Mouse (Mus musculus): Measurements from ENCODE around the gene C2cd5.

DNA sequence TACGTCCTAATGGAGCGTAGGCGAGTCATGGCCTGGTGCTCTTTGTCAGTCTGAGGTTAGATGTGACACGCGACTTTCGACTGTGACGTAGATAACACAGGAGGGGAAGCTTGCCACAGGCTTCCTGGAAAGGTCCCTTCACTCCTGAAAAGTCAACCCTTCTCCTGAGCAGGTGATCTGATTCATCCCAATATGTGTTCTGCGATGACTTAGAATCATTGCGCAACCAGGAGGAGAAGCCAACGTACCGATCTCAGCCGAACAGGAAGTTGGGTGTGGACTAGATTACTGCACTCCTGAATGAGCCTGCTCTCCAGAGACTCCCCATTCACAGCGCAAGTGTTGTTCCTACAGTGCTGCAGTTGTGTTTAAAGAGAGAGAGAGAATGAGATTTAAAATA lies 110.4 kb downstream of the C2cd5 start:
- TF ChIP-seq CTCF (IDR thresholded peaks at IDR 0.05; ENCODE audit: low read depth) (no peak), EP300 (IDR thresholded peaks at IDR 0.05; ENCODE audit: low read depth) (no peak)

Measured in liver, postnatal 0 days (tissue).